Comparison of ENCODE assay signal across 13 mouse cellular contexts in genomic region chr17:93579981-93580380, GRCm38 (mm10).
"Had no signal": no experiment of that assay in that cellular context is flagged by ENCODE, and none has a peak within 500 bp of the region (broad histone marks: within the 10 kb centered on the region; RNA-seq: fewer than 3 reads in every experiment).

No protein-coding gene starts in this region.

- ATAC-seq: midbrain, embryonic 13.5 days; midbrain, embryonic 15.5 days had no signal

- H3K9me3 ChIP-seq: megakaryocyte, embryonic 14.5 days; midbrain, embryonic 13.5 days; midbrain, embryonic 15.5 days; neural tube, embryonic 12.5 days had no signal

- DNase-seq: lung, adult 18-20 months; lung, embryonic 14.5 days; lung, postnatal 10 days; lung, postnatal 4 days; right cerebral cortex, postnatal 14 days; thymus, adult 18-20 months; thymus, postnatal 14 days; thymus, postnatal 36 days had no signal

- H3K9ac ChIP-seq: lung, embryonic 14.5 days; midbrain, embryonic 13.5 days; midbrain, embryonic 15.5 days; neural tube, embryonic 12.5 days had no signal

- H3K4me2 ChIP-seq: lung, embryonic 14.5 days; midbrain, embryonic 11.5 days; midbrain, embryonic 13.5 days; midbrain, embryonic 15.5 days; neural tube, embryonic 12.5 days had no signal

- H3K36me3 ChIP-seq: midbrain, embryonic 13.5 days; midbrain, embryonic 15.5 days; neural tube, embryonic 12.5 days had no signal

- H3K4me3 ChIP-seq: megakaryocyte, embryonic 14.5 days; midbrain, embryonic 13.5 days; midbrain, embryonic 15.5 days; neural tube, embryonic 12.5 days had no signal

- H3K4me1 ChIP-seq: megakaryocyte, embryonic 14.5 days; midbrain, embryonic 13.5 days; midbrain, embryonic 15.5 days; neural tube, embryonic 12.5 days had no signal

- H3K27ac ChIP-seq: midbrain, embryonic 13.5 days; midbrain, embryonic 15.5 days; neural tube, embryonic 12.5 days had no signal

- H3K27me3 ChIP-seq: megakaryocyte, embryonic 14.5 days; midbrain, embryonic 13.5 days; midbrain, embryonic 15.5 days; neural tube, embryonic 12.5 days had no signal
